Mouse (Mus musculus) left cerebral cortex, postnatal 36 days (tissue): ENCODE results near the gene Rasgrf2. TPM values are rescaled to one million over a fixed set of nuclear protein-coding genes. Genes with fewer than 3 reads are reported as not detected.

ENCODE experiments used
- DNase-seq, 2 experiments: peaks; one replicate each; pipeline ENCODE4 v3.0.0; 2021 to 2022; ENCODE audit warnings: low spot score in 2 of 2, mixed read lengths in 1 of 2
- intact Hi-C: fragments of 180-260 bp; cut with DNase I; formaldehyde crosslinking; loops from one replicate; pipeline ENCODE4 v1.15.1; 2025
- total RNA-seq, 2 experiments: library from RNA; stranded (reverse); gene quantifications; 2 replicates each; pipeline ENCODE4 v1.2.3; 2021

Rasgrf2 gene
- total RNA-seq, 2 experiments from 2014 or later = 197 to 230 TPM

GRCm38 (mm10) chr13:91908202-91908980 is 223.1 kb downstream of the Rasgrf2 start:
- peak; percentile 52 to 75 for DNase-seq
- intact Hi-C loops = loop anchor here (2.0 kb wide), 1 partner anchor 428 kb away; no protein-coding TSS in a partner anchor

- no peak for DNase-seq
- intact Hi-C loops = no loop called here
Observed at GRCm38 (mm10) chr13:91906338-91906737, 225.1 kb downstream of the Rasgrf2 start.

- no peak for DNase-seq
- intact Hi-C loops = no loop called here
Observed at GRCm38 (mm10) chr13:91896476-91896875, 235.0 kb downstream of the Rasgrf2 start.

- no peak for DNase-seq
- intact Hi-C loops = no loop called here
Observed at GRCm38 (mm10) chr13:91893132-91893531, 238.3 kb downstream of the Rasgrf2 start.

GRCm38 (mm10) chr13:91890031-91890619 is 241.3 kb downstream of the Rasgrf2 start:
- intact Hi-C loops = no loop called here

GRCm38 (mm10) chr13:91884714-91885386 is 246.6 kb downstream of the Rasgrf2 start:
- intact Hi-C loops = no loop called here
- DNase-seq = no peak

More at GRCm38 (mm10) chr13:91890031-91890619, 241.3 kb downstream of the Rasgrf2 start:
- no peak for DNase-seq

- peak; percentile 54 to 61 for DNase-seq
- intact Hi-C loops = no loop called here
Observed at GRCm38 (mm10) chr13:91881837-91882480, 249.5 kb downstream of the Rasgrf2 start.

GRCm38 (mm10) chr13:91880256-91880655 is 251.2 kb downstream of the Rasgrf2 start:
- no peak for DNase-seq
- intact Hi-C loops = no loop called here

GRCm38 (mm10) chr13:91877996-91878395 is 253.5 kb downstream of the Rasgrf2 start:
- DNase-seq = no peak
- intact Hi-C loops = no loop called here

GRCm38 (mm10) chr13:91877350-91877749 is 254.1 kb downstream of the Rasgrf2 start:
- no peak for DNase-seq
- intact Hi-C loops = no loop called here

- intact Hi-C loops = no loop called here
- DNase-seq = no peak
Observed at GRCm38 (mm10) chr13:91876741-91877349, 254.6 kb downstream of the Rasgrf2 start, which contains the start of gene Ckmt2. Ckmt2 (minus strand) TSS chr13:91876885.

- intact Hi-C loops = no loop called here
- DNase-seq = no peak
Observed at GRCm38 (mm10) chr13:91875581-91875980, 255.9 kb downstream of the Rasgrf2 start.

- peak; percentile 30 to 59 for DNase-seq
- intact Hi-C loops = no loop called here
Observed at GRCm38 (mm10) chr13:91874565-91874964, 256.9 kb downstream of the Rasgrf2 start.

- intact Hi-C loops = no loop called here
Observed at GRCm38 (mm10) chr13:91873734-91874329, 257.6 kb downstream of the Rasgrf2 start.

GRCm38 (mm10) chr13:91868577-91868976 is 262.9 kb downstream of the Rasgrf2 start:
- intact Hi-C loops = no loop called here
- DNase-seq = no peak

More at GRCm38 (mm10) chr13:91873734-91874329, 257.6 kb downstream of the Rasgrf2 start:
- no peak for DNase-seq

GRCm38 (mm10) chr13:91858835-91859234 is 272.6 kb downstream of the Rasgrf2 start:
- DNase-seq = no peak
- intact Hi-C loops = no loop called here

- intact Hi-C loops = no loop called here
- DNase-seq = no peak
Observed at GRCm38 (mm10) chr13:91857427-91857826, 274.0 kb downstream of the Rasgrf2 start.

- no peak for DNase-seq
- intact Hi-C loops = no loop called here
Observed at GRCm38 (mm10) chr13:91854412-91854811, 277.0 kb downstream of the Rasgrf2 start.
